Mouse (Mus musculus) cerebellum, adult 11 months (tissue): Measurements from ENCODE around the gene Manf.

ENCODE experiments used
- DNase-seq: peaks from one replicate; pipeline ENCODE4 v3.0.0; 2022

The Manf gene

GRCm38 (mm10) chr9:106891829-106892551 lies at the start of gene Manf:
Gene Manf, minus strand, starts transcription at chr9:106891979.
- peak; percentile 96 for DNase-seq

- no peak for DNase-seq
Measured at GRCm38 (mm10) chr9:106934998-106935397, 43.2 kb upstream of the Manf start.

- DNase-seq = no peak
Measured at GRCm38 (mm10) chr9:106914878-106915277, 23.1 kb upstream of the Manf start.

- DNase-seq = no peak
Measured at GRCm38 (mm10) chr9:106913759-106914158, 22.0 kb upstream of the Manf start.

GRCm38 (mm10) chr9:106911624-106912023 lies 19.8 kb upstream of the Manf start:
- no peak for DNase-seq

GRCm38 (mm10) chr9:106908715-106909114 lies 16.9 kb upstream of the Manf start:
- DNase-seq = no peak

- DNase-seq = no peak
Measured at GRCm38 (mm10) chr9:106908174-106908573, 16.4 kb upstream of the Manf start.

- DNase-seq = no peak
Measured at GRCm38 (mm10) chr9:106906597-106906996, 14.8 kb upstream of the Manf start.

- DNase-seq = no peak
Measured at GRCm38 (mm10) chr9:106903791-106904134, 12.0 kb upstream of the Manf start.

- DNase-seq = no peak
Measured at GRCm38 (mm10) chr9:106903099-106903790, 11.5 kb upstream of the Manf start.

- no peak for DNase-seq
Measured at GRCm38 (mm10) chr9:106901596-106901995, 9.8 kb upstream of the Manf start.

GRCm38 (mm10) chr9:106898901-106899300 lies 7.1 kb upstream of the Manf start:
- DNase-seq = no peak

- DNase-seq = no peak
Measured at GRCm38 (mm10) chr9:106893327-106893726, 1.5 kb upstream of the Manf start.

- no peak for DNase-seq
Measured at GRCm38 (mm10) chr9:106892552-106892875, 735 bp upstream of the Manf start.

- DNase-seq = no peak
Measured at GRCm38 (mm10) chr9:106891341-106891741, 438 bp downstream of the Manf start.

- peak; percentile 48 for DNase-seq
Measured at GRCm38 (mm10) chr9:106890496-106891240, 1.1 kb downstream of the Manf start.

GRCm38 (mm10) chr9:106889321-106889720 lies 2.5 kb downstream of the Manf start:
- DNase-seq = no peak

- no peak for DNase-seq
Measured at GRCm38 (mm10) chr9:106888346-106888745, 3.4 kb downstream of the Manf start.

- DNase-seq = peak; percentile 98
Measured at GRCm38 (mm10) chr9:106886828-106887702, 4.7 kb downstream of the Manf start, which contains the start of gene Rbm15b. Gene Rbm15b, minus strand, starts transcription at chr9:106887428.

- peak; percentile 65 for DNase-seq
Measured at GRCm38 (mm10) chr9:106885901-106886731, 5.7 kb downstream of the Manf start.

- peak; percentile 29 for DNase-seq
Measured at GRCm38 (mm10) chr9:106884996-106885900, 6.5 kb downstream of the Manf start.
